Mouse (Mus musculus) small intestine, adult 2 months (tissue): Measurements from ENCODE around the gene En2. TPM values are rescaled to one million over a fixed set of nuclear protein-coding genes. Genes with fewer than 3 reads are reported as not detected.

Experiments
- H3K27ac ChIP-seq: fragments of 200-500 bp; 2 replicates; pipeline ENCODE4 v1.5.1; 2012; ENCODE audit warnings: low read depth, low read length, control low read depth, inconsistent platforms; ENCODE audit not compliant: insufficient read depth
- H3K27me3 ChIP-seq: fragments of 200-500 bp; 2 replicates; pipeline ENCODE4 v1.6.1; 2012; ENCODE audit warnings: mild to moderate bottlenecking, moderate library complexity, low read length, inconsistent platforms; ENCODE audit not compliant: control insufficient read depth, insufficient read depth
- H3K36me3 ChIP-seq: fragments of 200-500 bp; 2 replicates; pipeline ENCODE4 v1.6.1; 2012; ENCODE audit warnings: mild to moderate bottlenecking, low read length, control low read depth, inconsistent platforms; ENCODE audit not compliant: control insufficient read depth, insufficient read depth
- H3K4me1 ChIP-seq: fragments of 200-500 bp; 2 replicates; pipeline ENCODE4 v1.6.1; 2012; ENCODE audit warnings: low read length, inconsistent platforms, mixed read lengths; ENCODE audit not compliant: control insufficient read depth, insufficient read depth, insufficient read length
- H3K4me3 ChIP-seq: fragments of 200-500 bp; 2 replicates; pipeline ENCODE4 v1.5.1; 2012; ENCODE audit warnings: low read depth, mild to moderate bottlenecking, control low read depth, inconsistent platforms, low read length, moderate library complexity
- CTCF ChIP-seq: fragments of 200-500 bp; IDR thresholded peaks from 2 replicates; pipeline ENCODE4 v1.5.1; 2012; ENCODE audit warnings: low read depth, mild to moderate bottlenecking, control low read depth, inconsistent platforms, low read length, moderate library complexity, mixed read lengths; ENCODE audit not compliant: insufficient replicate concordance, insufficient read length; ENCODE audit errors: extremely low read depth
- POLR2A ChIP-seq: fragments of 200-500 bp; IDR thresholded peaks from 2 replicates; pipeline ENCODE4 v1.6.1; 2012; ENCODE audit warnings: low read depth, mild to moderate bottlenecking, control low read depth, inconsistent platforms, low read length, moderate library complexity
- WGBS: fragments of 180-500 bp; shearing (Covaris S2); methylation state at CpG from one replicate; pipeline ENCODE4 v1.1.7; 2018; 5-methylcytosine and 5-hydroxymethylcytosine counted together
- polyA plus RNA-seq: library from polyadenylated mRNA; depleted of rRNA; stranded (reverse); fragments of >200 nt; gene quantifications from 2 replicates; pipeline ENCODE4 v1.2.3, GENCODE M21; 2012

En2 gene
- polyA plus RNA-seq, 1 experiment = not detected

DNA sequence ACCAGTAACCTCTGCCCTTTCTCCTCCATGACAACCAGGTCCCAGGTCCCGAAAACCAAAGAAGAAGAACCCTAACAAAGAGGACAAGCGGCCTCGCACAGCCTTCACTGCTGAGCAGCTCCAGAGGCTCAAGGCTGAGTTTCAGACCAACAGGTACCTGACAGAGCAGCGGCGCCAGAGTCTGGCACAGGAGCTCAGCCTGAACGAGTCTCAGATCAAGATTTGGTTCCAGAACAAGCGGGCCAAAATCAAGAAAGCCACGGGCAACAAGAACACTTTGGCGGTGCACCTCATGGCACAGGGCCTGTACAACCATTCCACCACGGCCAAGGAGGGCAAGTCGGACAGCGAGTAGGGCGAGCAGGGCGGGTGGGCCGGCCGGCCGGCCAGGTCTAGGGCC is 4.6 kb downstream of the En2 start:
- H3K4me1 ChIP-seq = peaks cover 16% of the 10 kb centered on the region
- no peaks in the 10 kb centered on the region for H3K36me3 ChIP-seq
- H3K27me3 ChIP-seq = peaks cover 89% of the 10 kb centered on the region
- no peak overlapping the region for H3K4me3 ChIP-seq
- WGBS = 6% methylated on average over 17 of the region's 17 CpGs
- H3K27ac ChIP-seq = no peak overlapping the region
- TF ChIP-seq CTCF (no peak), POLR2A (no peak)

DNA sequence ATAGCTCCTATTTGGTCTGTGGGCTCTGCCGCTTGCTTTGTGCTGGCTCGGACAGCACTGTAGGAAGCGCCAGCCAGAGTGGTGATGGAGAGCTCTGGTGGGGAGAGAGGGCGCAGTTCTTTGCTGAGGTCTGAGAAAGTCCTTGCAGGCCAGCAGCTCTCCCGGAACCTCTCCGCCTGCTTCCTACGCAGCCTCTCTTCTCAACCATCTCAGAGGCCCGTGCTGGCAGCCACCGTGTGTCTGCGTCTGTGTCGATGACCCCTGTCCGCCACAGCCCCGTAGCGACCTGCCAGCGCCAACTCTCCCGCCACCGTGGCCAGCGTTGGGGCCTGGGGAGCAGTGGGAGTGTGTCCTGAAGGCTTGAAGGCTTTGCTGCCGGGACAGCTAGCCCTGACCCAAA is 5.4 kb downstream of the En2 start:
- WGBS = 8% methylated on average over 19 of the region's 19 CpGs

DNA sequence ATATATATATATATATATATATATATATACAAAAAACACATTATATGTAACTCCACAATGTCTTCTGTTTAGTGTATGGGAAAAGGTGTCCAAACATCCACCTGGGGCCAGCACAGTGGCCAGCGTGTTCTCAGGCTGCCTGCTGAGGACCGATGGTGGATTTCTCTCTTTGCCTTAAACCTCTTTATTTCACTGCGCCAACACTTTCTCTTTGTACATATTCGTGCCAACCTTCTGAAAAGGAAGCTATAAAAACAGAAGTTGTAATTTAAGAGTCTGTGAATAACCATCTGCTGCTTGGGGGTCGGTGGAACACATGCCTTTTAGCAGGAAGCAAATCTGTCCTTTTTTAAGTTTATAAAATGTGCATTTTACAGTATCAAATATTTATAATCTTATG is 6.2 kb downstream of the En2 start:
- H3K4me1 ChIP-seq = peaks cover 9% of the 10 kb centered on the region
- peaks cover 83% of the 10 kb centered on the region for H3K27me3 ChIP-seq
- TF ChIP-seq CTCF = no peak
- no peak for TF ChIP-seq POLR2A
- H3K27ac ChIP-seq = no peak overlapping the region
- H3K36me3 ChIP-seq = no peaks in the 10 kb centered on the region
- H3K4me3 ChIP-seq = no peak overlapping the region
- 18% methylated on average over 5 of the region's 5 CpGs for WGBS

More for the DNA sequence above, 5.4 kb downstream of the En2 start:
- H3K27ac ChIP-seq = no peak overlapping the region
- H3K27me3 ChIP-seq = peaks cover 88% of the 10 kb centered on the region
- H3K4me1 ChIP-seq = peaks cover 11% of the 10 kb centered on the region
- H3K36me3 ChIP-seq = no peaks in the 10 kb centered on the region
- no peak overlapping the region for H3K4me3 ChIP-seq
- TF ChIP-seq CTCF (no peak), POLR2A (no peak)

DNA sequence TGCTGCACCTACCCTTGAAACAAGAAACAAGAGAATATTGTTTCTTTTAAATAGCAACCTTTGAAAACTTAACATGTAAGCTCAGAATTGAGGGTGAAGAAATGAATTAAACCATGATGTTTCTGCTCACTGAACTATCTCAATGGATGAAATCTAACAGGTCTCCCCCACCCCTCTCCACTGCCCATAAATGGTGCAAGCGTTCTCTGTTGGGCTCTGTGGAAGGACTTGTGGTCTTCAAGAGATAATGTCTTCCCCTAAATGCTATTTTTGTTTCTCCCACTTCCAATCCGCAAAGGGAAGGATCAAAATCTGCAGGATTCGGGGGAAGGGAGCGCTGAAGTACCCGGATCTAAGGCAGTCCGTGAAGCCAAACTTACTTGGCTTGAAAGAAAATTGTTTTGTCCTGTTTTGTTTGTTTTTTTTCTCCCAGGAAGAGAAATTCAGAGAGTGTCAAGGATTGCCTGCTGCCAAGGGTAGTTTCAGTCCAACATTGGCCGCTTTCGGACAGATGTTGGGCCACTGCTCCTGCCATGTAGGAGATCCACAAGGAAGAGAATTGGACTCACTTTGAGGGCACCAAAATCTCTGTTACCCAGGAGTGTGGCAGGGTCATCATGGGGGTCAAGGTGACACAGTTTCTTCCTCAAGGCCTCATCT is 6.9 kb downstream of the En2 start:
- Histone ChIP-seq H3K27me3 (peaks cover 76% of the 10 kb centered on the region), H3K4me1 (peaks cover 4% of the 10 kb centered on the region), H3K27ac (no peak overlapping the region), H3K4me3 (no peak overlapping the region), H3K36me3 (no peaks in the 10 kb centered on the region)
- 12% methylated on average over 8 of the region's 8 CpGs for WGBS
- no peak for TF ChIP-seq POLR2A
- no peak for TF ChIP-seq CTCF

DNA sequence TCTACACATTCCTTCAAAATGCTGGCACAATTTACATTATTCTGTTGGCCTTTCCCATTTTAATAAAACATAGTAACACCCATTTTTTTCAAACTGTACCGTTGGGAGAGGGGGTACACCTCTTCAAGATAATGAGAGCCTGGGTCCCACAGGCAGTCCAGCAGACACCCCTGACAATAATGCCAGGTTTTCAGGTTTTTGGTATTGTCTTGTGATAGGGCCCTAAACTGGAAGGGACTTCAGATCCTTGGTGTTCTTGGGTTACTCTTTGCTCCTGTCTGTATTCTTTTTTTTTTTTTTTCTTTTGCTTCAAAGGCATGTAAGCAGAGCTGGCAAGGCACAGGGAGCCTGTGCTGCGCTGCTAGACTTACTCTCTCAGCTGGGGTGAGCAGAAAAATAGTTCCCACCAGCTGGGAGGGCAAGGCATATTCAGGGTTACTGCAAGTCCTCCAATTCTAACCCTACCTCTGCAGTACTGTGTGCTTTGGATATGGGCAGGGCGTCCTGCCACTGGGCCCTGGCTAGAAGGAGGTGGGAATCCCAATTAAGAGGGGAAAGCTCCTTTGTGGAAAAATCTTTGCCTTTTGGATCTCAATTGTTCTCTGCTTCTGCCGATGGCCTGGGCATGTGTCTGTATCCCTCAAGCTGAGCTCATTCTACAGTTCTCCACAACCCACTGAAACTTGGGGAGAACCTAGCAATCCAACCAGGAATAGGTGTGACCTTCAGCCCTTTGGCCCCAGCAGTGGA is 7.6 kb downstream of the En2 start:
- H3K36me3 ChIP-seq = no peaks in the 10 kb centered on the region
- H3K27ac ChIP-seq = no peak overlapping the region
- 8% methylated on average over 4 of the region's 4 CpGs for WGBS
- peaks cover 69% of the 10 kb centered on the region for H3K27me3 ChIP-seq
- no peak overlapping the region for H3K4me3 ChIP-seq
- no peak for TF ChIP-seq CTCF
- no peak for TF ChIP-seq POLR2A
- peaks cover 4% of the 10 kb centered on the region for H3K4me1 ChIP-seq

DNA sequence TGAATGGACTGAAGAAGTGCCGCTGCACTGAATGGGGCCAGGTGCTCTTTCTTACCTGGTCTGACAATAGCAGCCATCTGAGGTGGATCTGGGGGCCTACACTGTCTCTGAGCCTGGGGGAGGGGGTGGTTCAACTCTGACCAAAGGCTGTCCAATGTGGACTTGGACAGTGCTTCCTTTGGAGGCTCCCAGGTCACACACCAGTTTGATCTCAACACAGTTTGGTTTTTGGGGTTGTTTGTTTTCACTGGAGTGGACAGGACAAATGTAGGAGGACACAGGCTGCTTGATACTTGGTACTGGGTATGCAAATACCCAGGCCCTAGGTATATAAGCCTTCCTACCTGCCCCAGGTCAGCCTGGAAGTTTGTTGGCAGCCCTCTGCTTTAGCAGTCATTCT is 8.2 kb downstream of the En2 start:
- TF ChIP-seq POLR2A (no peak), CTCF (no peak)
- peaks cover under 1% of the 10 kb centered on the region; the same call in 1 of the 2 replicates for H3K4me1 ChIP-seq
- peaks cover 63% of the 10 kb centered on the region for H3K27me3 ChIP-seq
- 7% methylated on average over 1 of the region's 1 CpGs for WGBS
- H3K27ac ChIP-seq = no peak overlapping the region
- no peak overlapping the region for H3K4me3 ChIP-seq
- no peaks in the 10 kb centered on the region for H3K36me3 ChIP-seq

DNA sequence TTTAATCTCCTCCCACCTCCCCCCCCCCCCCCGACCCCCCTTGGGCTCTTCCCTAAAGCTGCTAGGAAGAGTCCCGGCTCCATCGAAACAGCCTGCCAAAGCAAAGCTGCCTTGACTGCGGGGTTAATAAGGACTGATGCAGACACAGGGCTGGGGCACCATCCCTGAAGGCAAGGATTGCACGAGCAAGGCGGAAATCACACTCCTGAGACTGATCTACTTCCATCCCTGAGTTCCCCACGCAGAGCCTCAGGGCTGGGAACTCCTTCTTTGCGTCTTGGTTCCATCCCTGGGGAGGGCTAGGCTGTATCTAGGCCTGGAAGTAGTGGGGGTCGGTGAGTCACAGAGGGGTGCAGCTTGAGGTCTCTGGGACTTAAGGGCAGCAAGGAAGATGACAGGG is 8.6 kb downstream of the En2 start:
- no peaks in the 10 kb centered on the region for H3K36me3 ChIP-seq
- no peak for TF ChIP-seq POLR2A
- no peak for TF ChIP-seq CTCF
- no peaks in the 10 kb centered on the region for H3K4me1 ChIP-seq
- H3K4me3 ChIP-seq = no peak overlapping the region
- no peak overlapping the region for H3K27ac ChIP-seq
- peaks cover 59% of the 10 kb centered on the region for H3K27me3 ChIP-seq
- WGBS = 3% methylated on average over 9 of the region's 9 CpGs
